Mouse (Mus musculus): ENCODE results near the gene Ahnak2.

Ahnak2 gene

GRCm38 (mm10) chr12:112821216-112821615, 18.8 kb upstream of the Ahnak2 start:
- WGBS = 63% methylated on average over 1 of the region's 1 CpGs

DNA sequence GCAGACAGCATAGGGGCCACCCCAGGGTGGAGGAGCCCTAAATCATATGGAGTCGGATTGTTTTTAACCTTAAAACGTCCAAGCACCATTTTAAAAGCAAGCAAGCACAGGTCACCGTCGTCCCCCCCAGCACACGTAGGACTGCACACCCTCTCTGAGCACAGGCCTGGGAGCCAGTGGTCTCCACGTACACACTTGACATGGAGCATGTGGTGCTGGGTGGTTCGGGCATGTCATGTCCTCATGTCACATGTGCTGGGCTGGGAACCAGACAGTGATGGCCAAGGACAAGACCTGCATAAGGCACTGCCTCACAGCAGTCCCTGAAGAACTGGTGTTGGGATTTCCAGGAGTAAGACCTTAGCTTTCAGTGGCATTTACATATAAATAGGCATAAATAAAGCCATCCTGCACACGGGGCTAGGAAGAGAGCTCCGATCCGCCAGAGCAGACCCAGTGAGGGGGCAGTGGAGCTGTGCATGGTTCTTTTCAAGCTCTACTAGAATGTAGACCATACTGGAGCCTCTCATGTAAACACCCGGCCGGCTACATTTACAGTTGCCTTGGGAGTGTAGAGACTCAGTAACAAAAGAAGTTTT, 18.0 kb upstream of the Ahnak2 start:
- 73% methylated on average over 12 of the region's 12 CpGs for WGBS

DNA sequence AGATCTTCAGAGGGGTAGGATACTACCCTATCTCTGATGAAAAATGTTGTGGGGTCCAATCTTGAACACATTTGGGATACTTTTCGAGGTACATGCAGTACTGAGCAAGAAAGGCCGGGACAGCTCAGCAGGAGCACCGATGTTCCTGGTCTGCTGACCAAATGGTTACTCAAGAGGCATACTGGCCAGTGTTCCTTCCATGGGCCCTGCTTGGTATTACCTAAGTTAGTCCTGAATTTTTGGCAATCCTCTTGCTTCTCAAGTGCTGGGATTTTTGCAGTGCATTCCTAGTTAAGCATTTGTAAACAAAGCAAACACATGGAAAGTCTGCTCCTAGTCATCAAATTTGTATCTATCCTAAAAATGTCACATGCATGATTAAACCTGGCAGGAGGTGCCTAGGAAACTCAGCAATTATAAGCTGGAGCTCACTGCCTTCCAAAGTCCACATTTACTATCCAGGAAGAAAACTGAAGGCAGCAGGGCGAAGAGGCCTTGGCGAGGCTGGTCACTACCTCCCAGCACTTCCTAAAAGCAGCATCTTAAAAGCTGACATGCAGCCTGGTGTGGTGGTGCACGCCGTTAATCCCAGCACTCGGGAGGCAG, 16.7 kb upstream of the Ahnak2 start:
- WGBS = 79% methylated on average over 8 of the region's 8 CpGs

DNA sequence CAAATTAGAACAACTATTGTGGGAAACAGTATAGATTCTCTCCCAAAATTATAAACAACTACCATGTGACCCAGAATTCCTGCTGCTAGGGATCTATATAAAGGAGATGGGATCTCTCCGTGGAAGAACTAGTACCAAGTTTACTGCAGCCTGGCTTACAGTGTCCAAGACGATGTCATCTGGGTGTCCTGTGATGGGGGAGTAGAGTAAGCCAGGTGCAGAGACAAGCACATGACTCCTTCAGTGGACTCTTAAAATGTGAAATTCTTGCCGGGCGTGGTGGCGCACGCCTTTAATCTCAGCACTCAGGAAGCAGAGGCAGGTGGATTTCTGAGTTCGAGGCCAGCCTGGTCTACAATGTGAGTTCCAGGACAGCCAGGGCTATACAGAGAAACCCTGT, 14.4 kb upstream of the Ahnak2 start:
- 59% methylated on average over 7 of the region's 7 CpGs for WGBS

DNA sequence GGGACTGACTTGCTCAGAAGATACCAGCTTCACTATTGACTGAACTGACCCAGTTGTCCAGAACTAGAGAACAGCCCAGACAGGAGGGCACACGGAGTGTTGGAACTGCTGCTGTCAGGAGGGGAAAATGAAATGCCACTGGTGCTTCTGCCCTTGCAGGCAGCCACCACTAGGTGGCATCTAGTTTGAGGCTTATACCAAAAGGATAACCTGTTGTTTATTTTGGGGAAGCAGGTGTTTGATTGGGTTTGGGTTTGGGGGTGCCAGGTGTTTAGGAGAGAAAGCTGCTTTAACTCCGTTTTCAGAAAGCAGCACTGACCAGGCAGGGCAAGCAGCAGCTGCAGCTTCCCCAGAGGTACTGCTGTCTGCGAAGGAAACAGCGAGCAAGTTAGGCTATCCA, 13.8 kb upstream of the Ahnak2 start:
- 55% methylated on average over 4 of the region's 4 CpGs for WGBS

DNA sequence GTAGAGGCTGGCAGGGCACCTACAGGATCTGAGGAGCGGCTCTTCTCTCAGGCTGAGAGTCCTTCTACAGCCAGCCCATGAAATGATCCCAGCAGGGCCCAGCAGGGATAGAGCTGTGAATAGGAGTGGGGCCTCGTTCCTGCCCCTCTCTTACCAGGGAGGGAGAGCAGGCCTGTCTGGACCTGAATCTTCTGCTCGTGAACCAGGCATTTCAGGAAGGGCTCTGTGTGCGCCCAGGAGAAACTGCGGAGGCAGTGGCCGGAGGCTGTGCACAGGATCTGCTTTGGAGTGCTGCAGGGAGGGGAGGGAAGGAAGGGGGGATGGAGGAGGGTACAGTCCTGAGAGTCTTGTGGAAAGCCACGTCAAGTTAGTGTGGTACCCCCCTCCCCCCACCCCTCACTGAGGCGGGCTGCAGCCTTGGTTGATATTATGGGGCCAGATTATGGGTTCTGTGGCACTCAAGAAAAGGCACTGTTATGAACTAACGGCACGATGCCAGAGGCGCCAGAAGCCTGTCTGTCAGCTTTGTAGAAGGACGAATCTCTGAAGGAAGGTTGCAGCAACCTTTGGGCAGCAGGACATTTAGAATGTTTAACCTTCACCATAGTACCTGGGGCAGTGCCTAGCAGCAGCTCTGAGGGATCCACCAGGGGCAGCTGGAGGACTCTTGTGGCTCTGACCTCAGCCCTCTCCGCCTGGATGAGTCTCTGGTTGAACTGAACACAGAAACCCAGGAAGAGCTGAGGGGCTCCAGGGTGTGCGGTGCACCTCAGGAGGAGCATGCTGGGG, 12.4 kb upstream of the Ahnak2 start:
- WGBS = 85% methylated on average over 14 of the region's 14 CpGs

- 93% methylated on average over 7 of the region's 7 CpGs for WGBS
Observed at GRCm38 (mm10) chr12:112813370-112813769, 10.9 kb upstream of the Ahnak2 start.

DNA sequence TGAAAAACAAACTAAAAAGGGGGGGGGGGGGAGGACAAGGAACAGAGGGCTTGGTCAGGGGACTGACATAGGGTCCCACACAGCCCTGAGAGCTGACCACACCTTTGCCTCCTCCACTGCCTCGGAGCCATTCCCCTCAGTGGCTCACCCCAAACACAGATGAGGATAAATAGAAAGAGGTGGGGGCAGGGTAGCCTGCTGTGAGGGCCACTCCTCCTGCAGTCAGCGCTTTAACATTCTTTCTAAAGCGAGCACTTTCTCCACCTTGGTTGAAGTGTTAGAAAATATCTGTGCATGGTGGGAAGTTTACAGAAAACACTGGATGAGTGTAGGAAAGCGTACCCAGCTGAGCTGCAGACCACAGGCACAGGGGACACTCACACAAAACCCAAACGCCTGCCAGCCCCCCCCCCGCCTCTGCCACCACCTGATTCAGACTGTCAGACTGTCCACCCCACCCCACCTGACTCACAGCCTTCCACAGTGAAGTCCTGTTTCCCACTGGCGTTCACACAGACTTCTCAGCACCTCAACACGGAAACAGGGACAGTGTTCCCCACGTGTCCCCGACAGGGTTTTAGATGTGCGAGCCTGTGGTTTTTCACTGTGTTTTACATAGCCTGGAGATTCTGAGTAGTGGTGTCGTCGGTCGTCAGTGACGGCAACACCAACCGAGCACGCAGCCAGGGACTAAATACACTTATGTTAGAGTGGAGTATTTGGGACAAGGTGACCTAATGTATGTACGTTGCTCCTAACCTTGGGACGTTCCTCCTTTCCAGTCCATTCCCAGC, 7.8 kb upstream of the Ahnak2 start:
- 65% methylated on average over 19 of the region's 19 CpGs for WGBS

- WGBS = 19% methylated on average over 8 of the region's 8 CpGs
Observed at GRCm38 (mm10) chr12:112809641-112810040, 7.2 kb upstream of the Ahnak2 start.

DNA sequence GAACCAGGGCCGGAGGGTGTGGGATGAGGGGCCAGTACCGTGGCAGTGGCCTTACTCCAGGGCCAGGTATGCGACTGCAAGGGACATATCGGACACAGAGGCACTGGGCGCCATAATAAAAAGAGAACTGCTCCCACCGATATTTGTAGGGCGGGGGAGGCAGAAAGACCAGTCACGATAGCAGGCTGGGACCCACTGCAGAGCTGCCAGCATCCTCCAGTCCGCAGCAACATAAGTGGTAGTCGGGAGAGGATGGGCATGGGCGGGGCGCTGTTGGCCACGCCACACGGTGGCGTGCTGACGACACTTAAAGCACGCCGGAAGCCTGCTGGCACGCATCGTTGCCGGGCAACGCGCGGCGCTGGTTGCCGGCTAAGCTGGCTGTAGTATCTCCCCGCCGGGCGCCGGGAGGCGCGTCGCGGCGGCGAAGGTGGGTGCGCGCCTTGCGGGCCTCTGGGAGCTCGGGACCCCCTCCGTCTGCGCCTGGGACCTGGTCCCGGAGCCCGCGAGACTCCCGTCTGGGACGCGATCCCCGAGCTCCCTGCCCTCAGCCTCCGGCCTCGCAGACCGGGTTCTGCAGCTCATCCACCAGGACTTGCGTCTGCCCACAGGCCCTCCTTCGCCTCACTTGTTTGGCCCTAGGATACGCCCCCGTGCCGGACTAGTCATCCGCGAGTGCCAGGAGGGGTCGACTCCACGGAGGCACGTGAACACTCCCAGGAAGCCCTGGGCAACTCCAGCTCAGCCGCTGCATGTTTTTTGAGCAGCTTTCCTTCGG, 6.3 kb upstream of the Ahnak2 start, which contains the start of gene Clba1:
Gene Clba1, plus strand, starts transcription at position 351 of the 778 bp plus-strand sequence.
- 1% methylated on average over 64 of the region's 64 CpGs for WGBS

DNA sequence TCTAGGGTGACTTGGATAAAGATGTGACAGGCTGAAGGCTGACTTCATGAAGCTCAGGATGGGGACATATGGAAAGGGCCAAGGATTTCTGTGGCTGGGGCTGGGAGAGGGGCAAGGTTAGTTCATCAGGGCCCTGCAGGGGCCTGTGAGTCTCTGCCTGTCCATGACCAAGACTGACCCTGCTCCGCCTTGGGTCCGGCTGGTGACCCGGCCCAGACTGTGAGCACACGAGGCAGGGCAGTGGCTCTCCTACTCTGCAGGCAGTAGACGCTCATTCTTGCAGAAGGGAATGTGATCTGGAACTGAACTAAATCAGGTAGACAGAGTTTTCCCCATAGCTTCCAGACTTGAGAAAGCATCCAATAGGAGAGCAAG, 5.7 kb upstream of the Ahnak2 start:
- WGBS = 49% methylated on average over 5 of the region's 5 CpGs

DNA sequence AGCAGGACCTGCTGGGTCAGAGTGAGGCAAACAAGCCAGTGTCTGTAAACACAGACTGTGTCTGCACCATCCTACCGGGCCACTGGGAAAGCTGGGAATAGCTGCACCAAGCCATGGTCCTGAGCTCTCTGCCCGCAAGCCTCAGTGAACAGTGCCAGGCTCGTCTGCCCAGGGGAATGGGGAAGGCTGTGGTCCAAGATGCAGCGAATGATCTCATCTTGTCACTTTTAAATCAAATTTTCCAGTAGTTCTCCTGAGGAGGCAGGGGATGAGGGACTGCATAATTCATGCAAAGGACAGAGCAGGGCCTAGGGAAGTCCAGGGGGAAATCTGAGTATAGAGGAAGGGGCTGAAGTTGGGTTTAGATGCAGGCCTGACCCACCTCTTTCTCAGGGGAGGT, 5.3 kb upstream of the Ahnak2 start:
- 80% methylated on average over 4 of the region's 4 CpGs for WGBS

GRCm38 (mm10) chr12:112806044-112806443, 3.6 kb upstream of the Ahnak2 start:
- 84% methylated on average over 6 of the region's 6 CpGs for WGBS

GRCm38 (mm10) chr12:112804046-112804445, 1.6 kb upstream of the Ahnak2 start:
- 47% methylated on average over 13 of the region's 13 CpGs for WGBS

- WGBS = 54% methylated on average over 3 of the region's 3 CpGs
Observed at GRCm38 (mm10) chr12:112802917-112803316, 460 bp upstream of the Ahnak2 start.

DNA sequence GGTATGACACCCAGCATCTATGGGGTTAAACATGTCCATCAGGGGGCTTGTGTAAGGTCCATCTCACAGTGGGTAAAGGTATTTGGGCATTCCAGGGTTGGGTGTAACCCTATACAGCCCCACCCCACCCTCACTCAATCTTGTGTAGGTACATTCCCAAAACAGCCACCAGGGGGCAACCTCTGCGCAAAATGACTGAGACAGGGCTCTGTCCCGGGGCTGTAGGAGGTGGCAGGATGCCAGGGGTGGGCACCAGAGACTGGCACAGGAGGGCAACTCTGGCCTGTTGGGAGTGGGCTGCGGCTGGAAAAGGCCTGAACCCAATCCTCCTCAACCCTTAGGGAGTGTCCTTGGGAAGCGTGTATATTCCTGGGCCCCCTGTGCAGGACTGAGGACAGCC, 2.0 kb downstream of the Ahnak2 start:
- WGBS = 22% methylated on average over 4 of the region's 4 CpGs

GRCm38 (mm10) chr12:112799237-112799970, 3.1 kb downstream of the Ahnak2 start:
- WGBS = 90% methylated on average over 10 of the region's 10 CpGs

DNA sequence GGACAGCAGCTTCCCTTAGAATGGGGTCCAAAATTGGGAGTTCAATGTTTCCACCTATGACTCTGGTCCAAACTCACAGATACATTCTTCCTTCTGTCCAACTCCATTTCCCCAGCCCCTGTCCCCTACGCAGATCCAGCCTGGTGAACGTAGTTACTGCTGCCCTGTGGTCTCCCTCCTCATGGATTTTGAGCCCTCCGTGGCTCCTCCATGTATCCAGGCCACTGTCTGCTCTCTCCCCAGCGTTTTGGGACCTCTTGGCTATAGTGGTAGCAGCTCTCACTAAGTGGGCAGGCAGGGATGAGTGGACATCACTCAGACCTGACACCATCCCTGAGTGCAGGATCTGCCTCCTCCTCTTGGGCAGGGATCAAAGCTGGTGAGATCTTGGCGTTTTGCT, 3.7 kb downstream of the Ahnak2 start:
- 92% methylated on average over 5 of the region's 5 CpGs for WGBS

- WGBS = 43% methylated on average over 5 of the region's 5 CpGs
Observed at GRCm38 (mm10) chr12:112798332-112798681, 4.2 kb downstream of the Ahnak2 start.

- 27% methylated on average over 15 of the region's 15 CpGs for WGBS
Observed at GRCm38 (mm10) chr12:112797672-112798331, 4.7 kb downstream of the Ahnak2 start.

All from cerebral cortex, adult 2 months (tissue).